Mouse (Mus musculus) neural tube, postnatal 0 days (tissue): ENCODE measurements around the gene Olfr980. TPM values are rescaled to one million over a fixed set of nuclear protein-coding genes. Genes with fewer than 3 reads are reported as not detected.

ENCODE experiments used
- polyA plus RNA-seq: library from polyadenylated mRNA; unstranded; fragments of >200 nt; fragmentation: Nextera tagmentation; extraction: Ambion mirVana; gene quantifications from 2 replicates; pipeline ENCODE4 v1.2.1, GENCODE M21; 2015

The Olfr980 gene
- polyA plus RNA-seq: not detected in 2 replicates

GRCm38 (mm10) chr9:40009482-40009881 is at the start of gene Olfr980:
Gene Olfr980, minus strand, starts transcription at chr9:40009582.

GRCm38 (mm10) chr9:40021164-40021563 is 11.8 kb upstream of the Olfr980 start, which contains the start of gene Olfr981:
Gene Olfr981, plus strand, starts transcription at chr9:40021464.

GRCm38 (mm10) chr9:40003365-40003764 is 6.0 kb downstream of the Olfr980 start, which contains the start of gene Olfr979:
Gene Olfr979, minus strand, starts transcription at chr9:40003465.

GRCm38 (mm10) chr9:39991813-39992212 is 17.6 kb downstream of the Olfr980 start, which contains the start of gene Olfr978:
Gene Olfr978, plus strand, starts transcription at chr9:39992113.

GRCm38 (mm10) chr9:39961033-39961432 is 48.3 kb downstream of the Olfr980 start, which contains the start of gene Olfr976:
Gene Olfr976, minus strand, starts transcription at chr9:39961133.

Other genes with a start within 250 kb of the Olfr980 start
- not detected in 2 replicates for gene Olfr968, start 226.3 kb downstream of the Olfr980 start, polyA plus RNA-seq
- not detected in 2 replicates for gene Olfr969, start 218.6 kb downstream of the Olfr980 start, polyA plus RNA-seq
- gene Olfr970, start 200.7 kb downstream of the Olfr980 start, polyA plus RNA-seq: not detected in 2 replicates
- gene Olfr971, start 172.7 kb downstream of the Olfr980 start, polyA plus RNA-seq: not detected in 2 replicates
- not detected in 2 replicates for gene Olfr972, start 143.2 kb downstream of the Olfr980 start, polyA plus RNA-seq
- gene Olfr229, start 102.2 kb downstream of the Olfr980 start, polyA plus RNA-seq: not detected in 2 replicates
- gene Olfr974, start 72.1 kb downstream of the Olfr980 start, polyA plus RNA-seq: not detected in 2 replicates
- gene Olfr975, start 57.5 kb downstream of the Olfr980 start, polyA plus RNA-seq: not detected in 2 replicates
- not detected in 2 replicates for gene Olfr976, start 48.4 kb downstream of the Olfr980 start, polyA plus RNA-seq
- not detected in 2 replicates for gene Olfr978, start 17.5 kb downstream of the Olfr980 start, polyA plus RNA-seq
- gene Olfr979, start 6.1 kb downstream of the Olfr980 start, polyA plus RNA-seq: not detected in 2 replicates
- gene Olfr981, start 11.9 kb upstream of the Olfr980 start, polyA plus RNA-seq: 0.05 TPM in 1 of 2 replicates, not detected in the other
- gene Olfr982, start 64.2 kb upstream of the Olfr980 start, polyA plus RNA-seq: not detected in 2 replicates
- gene Olfr983, start 84.0 kb upstream of the Olfr980 start, polyA plus RNA-seq: not detected in 2 replicates
- not detected in 2 replicates for gene Olfr984, start 104.6 kb upstream of the Olfr980 start, polyA plus RNA-seq
- gene Olfr985, start 120.6 kb upstream of the Olfr980 start, polyA plus RNA-seq: not detected in 2 replicates
- gene Tmem225, start 138.5 kb upstream of the Olfr980 start, polyA plus RNA-seq: not detected in 2 replicates
- not detected in 2 replicates for gene Olfr986, start 171.3 kb upstream of the Olfr980 start, polyA plus RNA-seq
- gene Zfp202, start 182.7 kb upstream of the Olfr980 start, polyA plus RNA-seq: 6.6 and 7.0 TPM in 2 replicates